Mouse (Mus musculus) stomach, embryonic 16.5 days (tissue): ENCODE results near the gene Cit. TPM values are rescaled to one million over a fixed set of nuclear protein-coding genes. Genes with fewer than 3 reads are reported as not detected.

ENCODE experiments used
- ATAC-seq: fragments of 200-750 bp; cut with Nextera tagmentation; 2 replicates; pipeline ENCODE4 v1.8.0; 2017; ENCODE audit warnings: moderate number of reproducible peaks, moderate TSS enrichment; ENCODE audit not compliant: insufficient read depth, low FRiP score
- H3K27ac ChIP-seq: fragments of 300-500 bp; sonication (generic); 2 replicates; pipeline ENCODE4 v1.5.1; 2014; ENCODE audit warnings: low read length
- H3K27me3 ChIP-seq: fragments of 300-500 bp; sonication (generic); 2 replicates; pipeline ENCODE4 v1.6.1; 2014; ENCODE audit warnings: low read length, control low read depth, mixed read lengths; ENCODE audit not compliant: control insufficient read depth, insufficient read depth
- H3K36me3 ChIP-seq: fragments of 300-500 bp; sonication (generic); 2 replicates; pipeline ENCODE4 v1.6.1; 2014; ENCODE audit warnings: low read length; ENCODE audit not compliant: control insufficient read depth, insufficient read depth
- H3K4me1 ChIP-seq: fragments of 300-500 bp; sonication (generic); 2 replicates; pipeline ENCODE4 v1.6.1; 2014; ENCODE audit warnings: low read length, control low read depth, mixed read lengths; ENCODE audit not compliant: control insufficient read depth, insufficient read depth
- H3K4me2 ChIP-seq: fragments of 300-500 bp; sonication (generic); 2 replicates; pipeline ENCODE4 v1.6.1; 2014; ENCODE audit warnings: low read depth, low read length, mixed read lengths
- H3K4me3 ChIP-seq: fragments of 300-500 bp; sonication (generic); replicated peaks from 2 replicates; pipeline ENCODE4 v1.5.1; 2014; ENCODE audit warnings: mild to moderate bottlenecking, low read length
- H3K9ac ChIP-seq: fragments of 300-500 bp; sonication (generic); 2 replicates; pipeline ENCODE4 v1.6.1; 2014; ENCODE audit warnings: low read length
- H3K9me3 ChIP-seq: fragments of 300-500 bp; sonication (generic); replicated peaks from 2 replicates; pipeline ENCODE4 v1.6.1; 2016; ENCODE audit warnings: low read length, control low read depth; ENCODE audit not compliant: control insufficient read depth
- WGBS: fragments of 180-500 bp; shearing (Covaris S2); extraction: QIAGEN DNeasy Blood & Tissue Kit; methylation state at CpG from one replicate; pipeline ENCODE4 v1.1.7; 2014; 5-methylcytosine and 5-hydroxymethylcytosine counted together
- polyA plus RNA-seq: library from polyadenylated mRNA; unstranded; fragments of >200 nt; fragmentation: Nextera tagmentation; extraction: Ambion mirVana; gene quantifications from 2 replicates; pipeline ENCODE4 v1.2.1, GENCODE M21; 2015

Gene Cit
- polyA plus RNA-seq, 1 experiment from 2014 or later, result 27.9 TPM

DNA sequence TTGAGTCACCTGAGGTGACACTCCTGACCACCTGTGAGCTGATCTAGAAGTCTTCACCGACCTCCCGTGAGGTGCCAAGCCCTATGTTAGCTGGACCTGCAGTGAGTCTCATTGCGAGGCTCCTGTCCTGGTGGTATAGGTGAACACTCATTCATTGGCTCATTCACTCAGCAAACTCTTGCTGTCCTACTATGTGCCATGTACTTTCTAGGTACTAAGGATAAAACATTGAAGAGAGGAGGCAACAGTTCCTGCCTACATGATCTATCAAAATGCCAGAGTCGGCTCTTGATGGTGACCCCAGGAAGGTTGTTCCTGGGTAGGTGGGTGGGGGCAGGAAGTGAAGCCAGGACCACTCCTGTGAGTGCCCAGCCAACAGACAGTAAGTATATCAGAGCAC lies 72.9 kb downstream of the Cit start:
- no peak for ATAC-seq
- Histone ChIP-seq H3K4me3 (no peak overlapping the region), H3K4me1 (no peaks in the 10 kb centered on the region), H3K4me2 (no peak overlapping the region), H3K9ac (no peak overlapping the region), H3K9me3 (no peaks in the 10 kb centered on the region), H3K36me3 (no peaks in the 10 kb centered on the region), H3K27me3 (no peaks in the 10 kb centered on the region), H3K27ac (no peak overlapping the region)
- WGBS, result 96% methylated on average over 4 of the region's 4 CpGs

GRCm38 (mm10) chr5:115918597-115919351 lies 73.7 kb downstream of the Cit start:
- Histone ChIP-seq H3K27ac (no peak overlapping the region), H3K27me3 (no peaks in the 10 kb centered on the region), H3K36me3 (no peaks in the 10 kb centered on the region), H3K4me2 (no peak overlapping the region), H3K4me3 (no peak overlapping the region), H3K9ac (no peak overlapping the region), H3K9me3 (no peaks in the 10 kb centered on the region), H3K4me1 (no peaks in the 10 kb centered on the region)
- ATAC-seq, result no peak
- 78% methylated on average over 23 of the region's 23 CpGs for WGBS

- H3K27me3 ChIP-seq, result no peaks in the 10 kb centered on the region
- WGBS, result 66% methylated on average over 9 of the region's 9 CpGs
- H3K27ac ChIP-seq, result no peak overlapping the region
- H3K9me3 ChIP-seq, result no peaks in the 10 kb centered on the region
- H3K4me1 ChIP-seq, result no peaks in the 10 kb centered on the region
- H3K4me2 ChIP-seq, result no peak overlapping the region
- no peak overlapping the region for H3K9ac ChIP-seq
- no peaks in the 10 kb centered on the region; the same call in 1 of the 2 replicates for H3K36me3 ChIP-seq
- no peak overlapping the region for H3K4me3 ChIP-seq
- ATAC-seq, result no peak
These were observed 76.9 kb downstream of the Cit start for GRCm38 (mm10) chr5:115921990-115922389.

GRCm38 (mm10) chr5:115924946-115925345 lies 79.9 kb downstream of the Cit start:
- H3K27me3 ChIP-seq, result no peaks in the 10 kb centered on the region
- WGBS, result 83% methylated on average over 7 of the region's 7 CpGs
- no peak overlapping the region for H3K27ac ChIP-seq
- no peaks in the 10 kb centered on the region for H3K9me3 ChIP-seq
- ATAC-seq, result no peak
- no peak overlapping the region for H3K9ac ChIP-seq
- H3K4me1 ChIP-seq, result no peaks in the 10 kb centered on the region
- H3K4me2 ChIP-seq, result no peak overlapping the region
- H3K36me3 ChIP-seq, result no peaks in the 10 kb centered on the region; the same call in 1 of the 2 replicates
- H3K4me3 ChIP-seq, result no peak overlapping the region

- 82% methylated on average over 16 of the region's 16 CpGs for WGBS
- no peak for ATAC-seq
- Histone ChIP-seq H3K4me2 (no peak overlapping the region), H3K27ac (no peak overlapping the region), H3K36me3 (peaks cover 5% of the 10 kb centered on the region; the same call in 1 of the 2 replicates), H3K4me3 (no peak overlapping the region), H3K9ac (no peak overlapping the region), H3K9me3 (no peaks in the 10 kb centered on the region), H3K4me1 (no peaks in the 10 kb centered on the region), H3K27me3 (no peaks in the 10 kb centered on the region)
These were observed 83.9 kb downstream of the Cit start for GRCm38 (mm10) chr5:115928786-115929507.

GRCm38 (mm10) chr5:115932325-115932724 lies 87.2 kb downstream of the Cit start:
- no peak for ATAC-seq
- H3K9ac ChIP-seq, result no peak overlapping the region
- no peak overlapping the region for H3K27ac ChIP-seq
- no peak overlapping the region for H3K4me3 ChIP-seq
- H3K4me2 ChIP-seq, result no peak overlapping the region
- H3K27me3 ChIP-seq, result no peaks in the 10 kb centered on the region
- H3K36me3 ChIP-seq, result 0 out of 2 replicates have a peak, but pooled peaks cover 5% of the 10 kb centered on the region
- H3K9me3 ChIP-seq, result no peaks in the 10 kb centered on the region
- H3K4me1 ChIP-seq, result no peaks in the 10 kb centered on the region
- 94% methylated on average over 11 of the region's 11 CpGs for WGBS

GRCm38 (mm10) chr5:115936851-115937250 lies 91.8 kb downstream of the Cit start:
- no peak for ATAC-seq
- Histone ChIP-seq H3K27me3 (no peaks in the 10 kb centered on the region), H3K9ac (no peak overlapping the region), H3K4me3 (no peak overlapping the region), H3K9me3 (no peaks in the 10 kb centered on the region), H3K4me1 (no peaks in the 10 kb centered on the region), H3K36me3 (0 out of 2 replicates have a peak, but pooled peaks cover 5% of the 10 kb centered on the region), H3K4me2 (no peak overlapping the region), H3K27ac (no peak overlapping the region)
- 79% methylated on average over 15 of the region's 15 CpGs for WGBS

DNA sequence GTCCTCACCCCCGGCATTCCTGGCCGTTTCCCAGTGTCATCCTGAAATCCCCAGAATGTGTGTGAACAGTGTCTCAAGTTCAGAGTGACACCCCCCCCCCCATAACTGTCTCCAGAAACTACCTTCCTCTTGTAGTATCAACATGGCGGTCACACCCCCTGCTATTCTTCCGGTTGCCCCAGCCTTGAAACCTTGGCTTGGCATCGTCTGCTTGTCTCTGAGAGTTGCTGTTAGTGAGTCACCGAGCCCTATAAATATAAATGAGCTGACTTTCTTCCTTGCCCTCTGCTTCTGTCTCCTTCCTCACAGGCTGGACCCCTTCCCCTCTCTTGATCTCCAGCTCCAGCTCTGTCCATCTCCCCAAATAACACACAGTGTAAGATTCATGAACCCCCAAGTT lies 92.5 kb downstream of the Cit start:
- Histone ChIP-seq H3K27me3 (no peaks in the 10 kb centered on the region), H3K36me3 (peaks cover 3% of the 10 kb centered on the region), H3K4me1 (no peaks in the 10 kb centered on the region), H3K4me2 (no peak overlapping the region), H3K9me3 (no peaks in the 10 kb centered on the region), H3K9ac (no peak overlapping the region), H3K4me3 (no peak overlapping the region), H3K27ac (no peak overlapping the region)
- no peak for ATAC-seq
- WGBS, result 91% methylated on average over 6 of the region's 6 CpGs

DNA sequence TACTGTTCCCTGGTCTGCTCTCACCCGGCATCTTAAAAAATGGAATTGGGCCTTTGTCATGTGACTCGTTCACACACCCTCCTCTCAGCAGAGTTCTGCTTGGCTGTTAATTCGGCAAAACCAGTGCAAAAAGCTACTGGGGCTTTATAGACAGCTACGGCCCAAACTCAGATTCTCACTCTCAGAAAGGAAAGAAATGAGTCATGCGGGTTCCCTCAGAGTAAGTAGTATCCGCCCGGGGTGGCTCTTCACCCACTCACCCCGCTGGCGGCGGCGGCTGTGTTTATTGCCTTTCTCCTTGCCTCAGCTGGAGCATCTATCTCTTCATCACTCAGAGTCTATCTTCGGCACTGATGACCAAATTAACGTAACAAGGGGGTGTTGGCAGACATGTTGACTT lies 93.9 kb downstream of the Cit start:
- no peak overlapping the region for H3K9ac ChIP-seq
- H3K4me3 ChIP-seq, result no peak overlapping the region
- no peaks in the 10 kb centered on the region for H3K9me3 ChIP-seq
- 94% methylated on average over 13 of the region's 13 CpGs for WGBS
- no peaks in the 10 kb centered on the region for H3K4me1 ChIP-seq
- no peak for ATAC-seq
- no peak overlapping the region for H3K4me2 ChIP-seq
- no peaks in the 10 kb centered on the region for H3K27me3 ChIP-seq
- H3K36me3 ChIP-seq, result peaks cover 6% of the 10 kb centered on the region
- no peak overlapping the region for H3K27ac ChIP-seq
